Mouse (Mus musculus): ENCODE data around the gene Gpr21.

- TF ChIP-seq CTCF (IDR thresholded peaks at IDR 0.05; ENCODE audit: insufficient read depth, low read depth, low read length): no peak
- no peak for TF ChIP-seq POLR2A (IDR thresholded peaks at IDR 0.05; ENCODE audit: insufficient read depth, low read depth, low read length)
These were observed 40.2 kb downstream of the Gpr21 start for GRCm38 (mm10) chr2:37556366-37556765.

Measured in olfactory bulb, adult 2 months (tissue).